Mouse (Mus musculus): ENCODE data around the gene Hist2h2be.

DNA sequence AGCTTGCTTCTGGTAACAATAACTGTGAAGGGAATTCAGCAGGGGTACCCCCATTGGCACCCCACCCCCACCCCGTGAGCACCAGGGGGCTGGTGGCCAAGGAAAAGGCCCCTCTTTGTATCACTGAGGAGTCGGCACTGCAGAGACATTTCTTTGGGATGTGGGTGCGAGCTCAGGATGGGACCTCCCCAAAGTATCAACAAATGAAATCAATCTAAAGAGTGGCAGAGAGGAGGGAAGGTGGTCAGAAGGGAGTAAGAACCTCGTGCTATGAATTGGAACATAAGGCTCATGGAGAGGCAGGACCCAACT lies 28.1 kb downstream of the Hist2h2be start:
- no peak for TF ChIP-seq CTCF (IDR thresholded peaks at IDR 0.05; ENCODE audit: low read depth)
- TF ChIP-seq EP300 (IDR thresholded peaks at IDR 0.05; ENCODE audit: low read depth), result no peak
